Mouse (Mus musculus) thymus, postnatal 4 days (tissue): ENCODE results near the gene Ipo9.

ENCODE experiments used
- DNase-seq: peaks from one replicate; pipeline ENCODE4 v3.0.0; 2021

The Ipo9 gene

GRCm38 (mm10) chr1:135429901-135430668, at the start of gene Ipo9:
Gene Ipo9 (minus strand): TSS chr1:135430499.
- peak; percentile 94 for DNase-seq

GRCm38 (mm10) chr1:135475571-135475895, 45.2 kb upstream of the Ipo9 start:
- no peak for DNase-seq

GRCm38 (mm10) chr1:135474861-135475570, 44.7 kb upstream of the Ipo9 start:
- DNase-seq = no peak

- DNase-seq = no peak
Observed at GRCm38 (mm10) chr1:135472536-135472935, 42.2 kb upstream of the Ipo9 start.

- DNase-seq = no peak
Observed at GRCm38 (mm10) chr1:135471742-135472141, 41.4 kb upstream of the Ipo9 start.

- DNase-seq = no peak
Observed at GRCm38 (mm10) chr1:135470546-135470945, 40.2 kb upstream of the Ipo9 start.

- no peak for DNase-seq
Observed at GRCm38 (mm10) chr1:135467462-135467861, 37.2 kb upstream of the Ipo9 start.

- no peak for DNase-seq
Observed at GRCm38 (mm10) chr1:135466935-135467334, 36.6 kb upstream of the Ipo9 start.

- DNase-seq = no peak
Observed at GRCm38 (mm10) chr1:135465734-135466133, 35.4 kb upstream of the Ipo9 start.

GRCm38 (mm10) chr1:135462736-135463135, 32.4 kb upstream of the Ipo9 start:
- DNase-seq = no peak

GRCm38 (mm10) chr1:135462304-135462703, 32.0 kb upstream of the Ipo9 start:
- DNase-seq = no peak

GRCm38 (mm10) chr1:135461097-135461730, 30.9 kb upstream of the Ipo9 start:
- DNase-seq = peak; percentile 67

GRCm38 (mm10) chr1:135460521-135460920, 30.2 kb upstream of the Ipo9 start:
- no peak for DNase-seq

- DNase-seq = no peak
Observed at GRCm38 (mm10) chr1:135457860-135458259, 27.6 kb upstream of the Ipo9 start.

- peak; percentile 68 for DNase-seq
Observed at GRCm38 (mm10) chr1:135452259-135452658, 22.0 kb upstream of the Ipo9 start.

- DNase-seq = no peak
Observed at GRCm38 (mm10) chr1:135451419-135451818, 21.1 kb upstream of the Ipo9 start.

- DNase-seq = no peak
Observed at GRCm38 (mm10) chr1:135449876-135450275, 19.6 kb upstream of the Ipo9 start.

GRCm38 (mm10) chr1:135448940-135449339, 18.6 kb upstream of the Ipo9 start:
- DNase-seq = no peak

GRCm38 (mm10) chr1:135443506-135443905, 13.2 kb upstream of the Ipo9 start:
- no peak for DNase-seq

- no peak for DNase-seq
Observed at GRCm38 (mm10) chr1:135441861-135442260, 11.6 kb upstream of the Ipo9 start.

GRCm38 (mm10) chr1:135440986-135441385, 10.7 kb upstream of the Ipo9 start:
- DNase-seq = no peak

GRCm38 (mm10) chr1:135438801-135439200, 8.5 kb upstream of the Ipo9 start:
- DNase-seq = no peak

GRCm38 (mm10) chr1:135435823-135436222, 5.5 kb upstream of the Ipo9 start:
- no peak for DNase-seq

GRCm38 (mm10) chr1:135430669-135431017, 344 bp upstream of the Ipo9 start:
- DNase-seq = no peak
